Mouse (Mus musculus) liver, embryonic 14.5 days (tissue): Measurements from ENCODE around the gene Tomm22.
A peak's percentile ranks its signal among the peaks of the same experiment; 100 is the strongest.

Experiments
- CTCF ChIP-seq: IDR thresholded peaks from 2 replicates; pipeline ENCODE4 v1.5.1; 2016; ENCODE audit warnings: antibody characterized with exemption, low read depth, control low read depth
- EP300 ChIP-seq: IDR thresholded peaks from 2 replicates; pipeline ENCODE4 v1.6.1; 2016; ENCODE audit warnings: antibody characterized with exemption, low read depth

DNA sequence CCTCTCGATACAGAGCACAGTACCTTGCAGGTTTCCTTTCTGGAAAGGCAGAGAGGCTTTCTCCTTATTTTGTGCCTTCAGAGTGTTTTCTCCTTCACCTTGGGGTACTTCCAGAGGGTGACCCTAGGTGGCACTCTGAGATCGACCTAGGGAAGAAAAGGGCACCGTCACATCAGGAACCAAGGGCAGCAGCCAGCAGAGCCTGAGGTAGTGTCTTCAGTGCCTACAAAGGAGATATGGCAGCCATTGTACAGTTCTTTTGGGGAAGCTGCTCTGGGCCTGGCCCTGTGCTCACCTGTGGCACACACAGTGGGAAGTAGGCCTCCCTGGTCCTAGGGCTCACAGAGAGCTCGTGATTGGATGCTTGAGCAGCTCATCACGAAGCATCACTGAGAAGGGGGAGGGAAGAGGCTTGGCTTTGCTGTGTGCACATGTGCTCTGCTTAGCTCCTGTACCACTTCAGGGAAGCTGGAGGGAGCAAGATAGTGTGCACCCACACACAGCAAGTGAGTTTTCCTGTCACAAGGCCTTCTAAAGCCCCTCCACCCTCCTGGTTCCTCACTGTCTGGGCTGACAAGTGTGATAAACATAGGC is 37.7 kb downstream of the Tomm22 start:
- peak; percentile 28 for TF ChIP-seq CTCF
- TF ChIP-seq EP300 = no peak
